Mouse (Mus musculus): ENCODE data around the gene Skint6. TPM values are rescaled to one million over a fixed set of nuclear protein-coding genes. Genes with fewer than 3 reads are reported as not detected.
"Not testable (repeated sequence)": the region's sequence is repeated elsewhere in the genome, so short reads cannot be mapped to it uniquely, and the experiment has no call there.

The Skint6 gene
- total RNA-seq (2021): not detected

DNA sequence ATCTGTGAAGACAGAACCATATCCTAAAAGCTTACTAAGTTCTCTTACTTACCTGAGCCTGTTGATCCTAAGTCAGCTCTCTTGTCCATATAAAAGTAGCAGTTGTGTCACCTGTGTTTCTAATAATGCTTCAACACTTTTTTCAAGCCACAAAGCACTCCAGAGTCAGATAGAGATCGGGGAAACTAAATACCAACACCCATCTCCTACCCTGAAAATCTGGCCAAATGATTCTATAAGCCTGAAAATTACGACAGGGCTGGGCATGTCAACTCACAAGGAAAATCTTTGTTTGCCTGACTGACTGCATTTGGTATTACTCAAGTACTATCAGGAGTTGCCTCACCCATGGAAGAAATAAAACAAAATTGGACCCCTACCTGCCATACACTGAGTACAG is at the start of gene Skint6:
Skint6 (minus strand) TSS at position 101 of the 400 bp plus-strand sequence.
- DNase-seq: no peak

GRCm38 (mm10) chr4:113320911-113321310 is 34.1 kb upstream of the Skint6 start:
- no peak for DNase-seq

DNA sequence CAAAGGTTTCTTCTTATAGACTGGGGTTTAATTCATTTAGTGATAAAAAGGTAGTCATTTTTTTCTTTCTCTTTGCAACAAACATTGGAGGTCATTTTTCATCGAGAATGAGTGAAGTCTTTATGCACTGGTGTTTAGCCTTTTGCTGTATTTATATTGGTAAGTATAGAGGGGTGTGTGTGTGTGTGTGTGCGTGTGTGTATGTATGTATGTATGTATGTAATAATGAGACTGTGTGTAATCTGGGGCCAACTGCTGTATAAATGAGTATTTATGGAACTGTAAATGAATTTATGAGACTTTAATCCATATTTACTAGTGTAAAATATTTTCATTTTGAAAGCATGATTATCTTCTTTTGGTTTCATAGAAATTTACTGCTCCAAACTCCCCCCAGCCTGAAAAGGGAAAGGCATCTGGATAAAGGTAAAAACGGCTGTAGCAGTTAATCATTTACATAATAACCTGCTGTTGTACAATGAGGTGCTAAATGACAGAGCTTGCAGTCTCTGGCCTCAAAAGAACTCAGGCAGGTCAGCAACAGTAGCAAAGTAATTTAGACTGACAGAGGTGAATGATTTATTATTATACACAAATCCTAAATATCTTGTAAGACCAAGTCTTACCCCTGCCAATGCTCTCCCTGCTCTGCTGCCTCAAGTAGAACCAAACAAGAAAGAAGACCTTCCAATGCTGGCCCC is 15.2 kb upstream of the Skint6 start:
- DNase-seq: no peak

DNA sequence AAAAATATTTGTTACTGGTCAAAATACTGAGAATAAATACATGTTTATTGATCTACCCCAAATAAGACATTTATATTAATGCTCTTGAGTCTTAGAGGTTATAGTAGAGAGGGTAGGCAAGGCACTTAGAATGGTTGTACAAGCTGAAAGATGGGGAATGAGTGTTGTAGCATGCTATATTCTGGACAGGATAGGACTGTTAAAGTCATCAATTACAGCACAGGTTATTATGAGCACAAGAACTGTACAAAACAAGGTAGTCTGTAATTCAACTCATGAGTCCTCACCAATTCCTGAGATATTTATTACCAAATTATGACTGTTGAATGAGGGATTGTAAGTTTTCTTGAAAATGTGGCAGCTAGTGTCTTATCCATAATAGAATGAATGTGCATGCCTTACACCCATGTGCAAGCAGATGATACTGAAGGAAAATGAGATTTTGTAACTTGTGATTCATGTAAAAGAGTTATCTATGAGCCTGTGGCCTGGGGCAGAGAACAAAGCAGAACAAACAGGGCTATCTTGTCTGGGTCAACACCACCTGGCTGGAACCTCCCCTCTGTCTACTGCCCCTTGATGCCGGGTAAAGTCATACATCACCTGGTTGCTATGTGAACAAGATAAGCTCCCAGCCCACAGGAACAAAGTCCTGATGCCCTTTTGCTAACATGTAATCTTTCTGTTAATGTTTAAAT is 23.3 kb downstream of the Skint6 start:
- no peak for DNase-seq

DNA sequence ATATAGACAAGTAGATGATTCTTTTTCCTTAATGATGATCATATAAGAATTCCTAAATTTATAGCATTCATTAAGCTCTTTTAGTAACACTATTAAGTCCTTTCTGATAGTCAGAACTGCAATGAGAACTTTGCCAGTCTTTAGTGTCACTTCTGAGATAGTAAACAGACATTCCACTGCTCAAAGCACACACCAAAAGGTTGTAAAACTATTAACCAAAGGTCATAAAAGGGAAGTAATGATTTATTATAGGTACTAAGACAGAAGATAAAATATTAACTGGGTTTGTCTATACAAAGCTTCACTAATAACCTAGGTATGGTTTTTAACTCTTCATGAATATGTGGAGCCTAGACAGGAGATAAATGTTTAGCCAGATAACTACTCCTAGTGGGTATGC is 41.0 kb downstream of the Skint6 start:
- DNase-seq: no peak

DNA sequence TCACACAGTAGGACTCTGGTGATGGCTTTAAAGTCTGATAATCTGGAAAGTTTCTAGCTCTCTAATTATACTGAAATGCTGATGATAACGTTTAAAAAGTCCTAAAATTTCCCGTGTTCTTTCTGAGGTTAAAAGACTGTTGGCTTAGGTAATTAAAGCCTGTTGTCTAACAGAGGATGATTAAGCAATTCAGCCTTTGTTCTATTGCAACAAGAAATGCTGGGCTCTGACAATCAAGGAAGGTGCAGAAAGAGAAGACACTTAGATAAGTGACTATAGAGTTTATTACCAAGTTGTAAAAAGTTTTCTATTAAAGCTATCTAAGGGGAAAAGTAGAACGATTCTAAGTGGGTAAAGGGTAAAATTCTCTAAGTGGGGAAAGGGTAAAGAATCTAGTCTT is 219.2 kb downstream of the Skint6 start:
- no peak for DNase-seq

GRCm38 (mm10) chr4:112979160-112979559 is 307.6 kb downstream of the Skint6 start:
- DNase-seq: not testable (repeated sequence)

GRCm38 (mm10) chr4:112790646-112791045 is 496.1 kb downstream of the Skint6 start:
- no peak for DNase-seq

DNA sequence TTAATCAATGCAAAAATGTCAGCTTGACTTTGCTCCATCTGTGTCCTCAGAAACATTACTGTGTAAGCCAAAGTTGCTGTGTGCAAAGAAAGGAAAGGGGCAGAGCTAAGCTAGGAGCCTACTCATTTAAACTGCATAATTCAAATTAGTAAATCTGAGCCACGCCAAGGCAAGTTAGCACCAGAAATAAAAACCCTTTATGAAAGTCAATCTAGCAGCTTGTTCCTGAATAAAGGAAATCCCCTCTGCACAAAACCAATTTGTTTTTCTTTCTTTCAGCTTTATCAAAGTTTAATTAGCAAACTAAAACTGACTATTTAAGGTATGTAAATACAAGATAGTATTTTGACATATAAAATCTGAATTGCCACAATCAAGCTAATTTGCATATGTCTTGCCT is 512.0 kb downstream of the Skint6 start, which contains the start of gene Skint10:
Skint10 (minus strand) TSS at position 101 of the 400 bp plus-strand sequence.
- no peak for DNase-seq

Measured in layer of hippocampus, postnatal 36 days (tissue).